ENCODE assay signal across 10 mouse cellular contexts in genomic region chr6:143326956-143327722, GRCm38 (mm10).
A peak's percentile ranks its signal among the peaks of the same experiment; 100 is the strongest.
DNase-seq lines count a peak whose midpoint lies in the region; ATAC-seq and TF ChIP-seq lines count a peak whose summit lies in the region.
"Had no signal": no experiment of that assay in that cellular context is flagged by ENCODE, and none has a peak within 500 bp of the region (broad histone marks: within the 10 kb centered on the region; RNA-seq: fewer than 3 reads in every experiment).

No protein-coding gene starts in this region.

- no peak for TF ChIP-seq CTCF in testis, adult 2 months (IDR thresholded peaks at IDR 0.05; ENCODE audit: control insufficient read depth, insufficient read depth, insufficient replicate concordance, low read depth, low read length)

- DNase-seq in adrenal gland, postnatal 36 days = peak; percentile 22 to 30
- DNase-seq in adrenal gland, adult 8-10 months = no peak
- DNase-seq in testis, postnatal 14 days (ENCODE audit: low spot score) = no peak
- DNase-seq in lung, postnatal 10 days = peak; percentile 56
- DNase-seq in frontal cortex, postnatal 25 days (ENCODE audit: low spot score in 2 of 2) = no peak
- DNase-seq in gastrocnemius, postnatal 4 days (ENCODE audit: low spot score in 2 of 2) = no peak
- DNase-seq: cerebellum, postnatal 36 days had no signal

- TF ChIP-seq POLR2A in testis, adult 2 months (IDR thresholded peaks at IDR 0.05; ENCODE audit: control insufficient read depth, low read depth, low read length) = no peak

- no peak overlapping the region for H3K27ac ChIP-seq in testis, adult 2 months (ENCODE audit: control insufficient read depth, insufficient read depth, low read depth, low read length)
- H3K27ac ChIP-seq: heart, adult 2 months had no signal

- no peaks in the 10 kb centered on the region for H3K27me3 ChIP-seq in testis, adult 2 months (ENCODE audit: control insufficient read depth, insufficient read depth, low read length)

- peaks cover 17% of the 10 kb centered on the region for H3K4me1 ChIP-seq in testis, adult 2 months (ENCODE audit: control insufficient read depth, insufficient read depth, low read length)

- no peaks in the 10 kb centered on the region for H3K36me3 ChIP-seq in testis, adult 2 months (ENCODE audit: control insufficient read depth, insufficient read depth, low read length)

- no peak for ATAC-seq in monocyte, adult 5-6 weeks (replicated peaks; ENCODE audit: insufficient number of reproducible peaks, low FRiP score, low TSS enrichment, poor library complexity, severe bottlenecking)

- peak overlapping the region; percentile 27 for H3K4me3 ChIP-seq in testis, adult 2 months (ENCODE audit: control insufficient read depth, low read depth, low read length)
- H3K4me3 ChIP-seq: heart, adult 2 months had no signal

Comparison
In these comparisons a context has a peak if more than half of its experiments do, and no peak if none do; other contexts are left out.
1. DNase-seq: peak in adrenal gland, postnatal 36 days (2 of 2) and lung, postnatal 10 days (single experiment); none in adrenal gland, adult 8-10 months (single experiment), testis, postnatal 14 days (single experiment), frontal cortex, postnatal 25 days (0 of 2) and gastrocnemius, postnatal 4 days (0 of 2).